Mouse (Mus musculus) brain, embryonic 14.5 days (tissue): ENCODE results near the gene Alk.

Source experiments
- CTCF ChIP-seq: fragments of 200-500 bp; IDR thresholded peaks from 2 replicates; pipeline ENCODE4 v1.5.1; 2012; ENCODE audit warnings: inconsistent platforms, mild to moderate bottlenecking, moderate library complexity, borderline replicate concordance; ENCODE audit not compliant: insufficient read depth, insufficient read length; ENCODE audit errors: extremely low read depth
- POLR2A ChIP-seq: fragments of 200-500 bp; IDR thresholded peaks from 2 replicates; pipeline ENCODE4 v1.6.1; 2012; ENCODE audit warnings: mild to moderate bottlenecking, inconsistent platforms, borderline replicate concordance; ENCODE audit not compliant: poor library complexity, insufficient read depth, insufficient read length, severe bottlenecking; ENCODE audit errors: extremely low read depth

DNA sequence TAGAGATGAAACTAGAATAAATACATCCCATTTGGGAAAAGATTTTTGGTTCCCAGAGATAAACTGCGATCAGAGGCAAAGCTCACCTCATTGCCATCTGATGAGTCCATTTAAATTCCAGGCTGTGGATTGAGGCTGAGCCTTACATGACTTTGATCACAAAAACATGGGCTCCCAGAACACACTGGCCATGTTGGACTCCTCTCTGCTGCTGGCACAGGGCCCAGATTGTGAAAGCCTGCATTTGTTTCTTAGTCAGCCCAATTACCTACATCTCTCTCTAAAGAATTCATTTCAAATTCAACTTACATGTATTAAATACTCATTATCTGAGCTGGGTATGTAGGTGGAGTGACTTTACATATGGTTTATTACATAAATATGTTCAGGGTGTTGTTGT is 367.1 kb downstream of the Alk start:
- TF ChIP-seq CTCF (no peak), POLR2A (no peak)
